Mouse (Mus musculus) forebrain, embryonic 14.5 days (tissue): ENCODE measurements around the gene Esrrg. TPM values are rescaled to one million over a fixed set of nuclear protein-coding genes. Genes with fewer than 3 reads are reported as not detected.

Source experiments
- ATAC-seq: fragments of 200-750 bp; cut with Nextera tagmentation; 2 replicates; pipeline ENCODE4 v1.8.0; 2017; ENCODE audit warnings: mild to moderate bottlenecking, moderate library complexity
- DNase-seq: peaks from one replicate; pipeline ENCODE4 v3.0.0-alpha.2; 2015; ENCODE audit warnings: low spot score
- H3K27ac ChIP-seq: fragments of 300-500 bp; sonication (generic); 2 replicates; pipeline ENCODE4 v1.5.1; 2014; ENCODE audit warnings: low read depth, mild to moderate bottlenecking, control low read depth, low read length, moderate library complexity
- H3K27me3 ChIP-seq: fragments of 300-500 bp; sonication (generic); replicated peaks from 2 replicates; pipeline ENCODE4 v1.6.1; 2014; ENCODE audit warnings: low read length, control low read depth, mixed read lengths; ENCODE audit not compliant: control insufficient read depth, insufficient read depth
- H3K36me3 ChIP-seq: fragments of 300-500 bp; sonication (generic); 2 replicates; pipeline ENCODE4 v1.6.1; 2014; ENCODE audit warnings: low read length, control low read depth; ENCODE audit not compliant: control insufficient read depth, insufficient read depth
- H3K4me1 ChIP-seq: fragments of 300-500 bp; sonication (generic); 2 replicates; pipeline ENCODE4 v1.6.1; 2014; ENCODE audit warnings: antibody characterized with exemption, low read length, control low read depth; ENCODE audit not compliant: control insufficient read depth, insufficient read depth
- H3K4me2 ChIP-seq: fragments of 300-500 bp; sonication (generic); 2 replicates; pipeline ENCODE4 v1.6.1; 2014; ENCODE audit warnings: mild to moderate bottlenecking, control low read depth, low read length
- H3K4me3 ChIP-seq: fragments of 300-500 bp; sonication (generic); 2 replicates; pipeline ENCODE4 v1.5.1; 2014; ENCODE audit warnings: low read depth, low read length, control low read depth
- H3K9ac ChIP-seq: fragments of 300-500 bp; sonication (generic); 2 replicates; pipeline ENCODE4 v1.6.1; 2014; ENCODE audit warnings: mild to moderate bottlenecking, low read length, control low read depth, moderate library complexity
- H3K9me3 ChIP-seq: fragments of 300-500 bp; sonication (generic); replicated peaks from 2 replicates; pipeline ENCODE4 v1.6.1; 2016; ENCODE audit warnings: low read length, control low read depth, mixed read lengths; ENCODE audit not compliant: control insufficient read depth
- WGBS: fragments of 180-500 bp; shearing (Covaris S2); extraction: QIAGEN DNeasy Blood & Tissue Kit; methylation state at CpG from one replicate; pipeline ENCODE4 v1.1.7; 2014; 5-methylcytosine and 5-hydroxymethylcytosine counted together
- polyA plus RNA-seq: library from polyadenylated mRNA; unstranded; fragments of >200 nt; fragmentation: Nextera tagmentation; extraction: Ambion mirVana; gene quantifications from 2 replicates; pipeline ENCODE4 v1.2.1, GENCODE M21; 2014

Gene Esrrg
- polyA plus RNA-seq, 1 experiment from 2014 or later: 9.8 TPM

DNA sequence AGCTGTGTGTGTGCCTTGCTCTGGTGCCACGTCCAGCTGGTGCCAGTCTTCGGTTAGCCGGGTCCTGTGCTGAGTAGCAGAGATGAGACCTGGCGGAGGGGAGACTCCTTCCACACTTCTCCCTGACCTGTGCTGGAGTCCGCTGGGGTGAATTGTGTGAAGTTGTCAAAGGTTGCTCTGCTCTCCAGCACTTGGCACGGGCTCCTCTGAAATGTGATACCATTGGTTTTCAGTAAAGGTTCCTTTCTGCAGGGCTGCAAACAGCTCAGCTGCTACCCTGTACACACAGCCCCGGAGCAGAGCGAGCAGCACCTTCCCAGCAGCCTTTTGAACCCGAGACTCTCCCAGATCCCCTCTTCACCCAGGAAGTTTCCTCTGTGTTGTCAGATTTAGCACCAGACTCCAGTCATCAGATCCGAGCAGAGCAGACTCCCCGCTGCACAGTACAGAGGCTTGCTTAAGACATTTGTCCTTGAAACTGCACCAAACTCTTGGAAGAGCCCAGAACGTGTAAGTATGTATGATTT, 53.6 kb downstream of the Esrrg start:
- Histone ChIP-seq H3K27me3 (no peaks in the 10 kb centered on the region), H3K4me1 (peaks cover 10% of the 10 kb centered on the region), H3K27ac (no peak overlapping the region), H3K4me3 (no peak overlapping the region), H3K36me3 (no peaks in the 10 kb centered on the region), H3K9me3 (no peaks in the 10 kb centered on the region), H3K4me2 (no peak overlapping the region), H3K9ac (0 out of 2 replicates have a peak overlapping the region, but pooled peaks have one; percentile 7)
- 45% methylated on average over 12 of the region's 12 CpGs for WGBS
- DNase-seq (no peak), ATAC-seq (no peak)

- H3K36me3 ChIP-seq: no peaks in the 10 kb centered on the region
- peak; percentile 49 for DNase-seq
- 40% methylated on average over 6 of the region's 6 CpGs for WGBS
Observed at GRCm38 (mm10) chr1:187663376-187663775, 54.8 kb downstream of the Esrrg start.

DNA sequence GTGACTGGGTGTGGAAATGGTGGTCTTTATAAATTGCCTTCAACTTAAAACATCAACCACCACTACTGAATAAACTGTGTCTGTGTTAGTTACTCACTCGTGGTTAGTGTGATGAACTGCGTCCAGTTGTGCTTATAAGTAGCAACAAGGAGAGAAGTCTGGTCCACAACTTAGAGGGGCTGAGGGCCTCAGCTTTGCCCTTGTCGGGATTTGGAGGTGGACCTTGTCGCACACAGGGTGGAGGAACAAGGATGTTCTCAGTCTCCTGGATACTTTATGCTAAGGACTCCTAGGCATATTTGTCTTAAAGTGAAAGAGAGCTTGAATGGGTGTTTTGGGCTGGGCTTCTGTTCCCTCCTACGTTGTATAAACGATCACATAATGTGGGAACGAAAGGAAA, 55.7 kb downstream of the Esrrg start:
- Histone ChIP-seq H3K27ac (no peak overlapping the region), H3K36me3 (no peaks in the 10 kb centered on the region), H3K9me3 (no peaks in the 10 kb centered on the region), H3K27me3 (no peaks in the 10 kb centered on the region), H3K4me3 (no peak overlapping the region), H3K4me2 (no peak overlapping the region), H3K4me1 (peaks cover 10% of the 10 kb centered on the region), H3K9ac (no peak overlapping the region)
- WGBS: 88% methylated on average over 7 of the region's 7 CpGs
- ATAC-seq: no peak
- no peak for DNase-seq

More at GRCm38 (mm10) chr1:187663376-187663775, 54.8 kb downstream of the Esrrg start:
- Histone ChIP-seq H3K4me3 (no peak overlapping the region), H3K4me2 (no peak overlapping the region), H3K27ac (no peak overlapping the region), H3K27me3 (no peaks in the 10 kb centered on the region), H3K9ac (no peak overlapping the region), H3K4me1 (peaks cover 10% of the 10 kb centered on the region), H3K9me3 (no peaks in the 10 kb centered on the region)
- no peak for ATAC-seq

DNA sequence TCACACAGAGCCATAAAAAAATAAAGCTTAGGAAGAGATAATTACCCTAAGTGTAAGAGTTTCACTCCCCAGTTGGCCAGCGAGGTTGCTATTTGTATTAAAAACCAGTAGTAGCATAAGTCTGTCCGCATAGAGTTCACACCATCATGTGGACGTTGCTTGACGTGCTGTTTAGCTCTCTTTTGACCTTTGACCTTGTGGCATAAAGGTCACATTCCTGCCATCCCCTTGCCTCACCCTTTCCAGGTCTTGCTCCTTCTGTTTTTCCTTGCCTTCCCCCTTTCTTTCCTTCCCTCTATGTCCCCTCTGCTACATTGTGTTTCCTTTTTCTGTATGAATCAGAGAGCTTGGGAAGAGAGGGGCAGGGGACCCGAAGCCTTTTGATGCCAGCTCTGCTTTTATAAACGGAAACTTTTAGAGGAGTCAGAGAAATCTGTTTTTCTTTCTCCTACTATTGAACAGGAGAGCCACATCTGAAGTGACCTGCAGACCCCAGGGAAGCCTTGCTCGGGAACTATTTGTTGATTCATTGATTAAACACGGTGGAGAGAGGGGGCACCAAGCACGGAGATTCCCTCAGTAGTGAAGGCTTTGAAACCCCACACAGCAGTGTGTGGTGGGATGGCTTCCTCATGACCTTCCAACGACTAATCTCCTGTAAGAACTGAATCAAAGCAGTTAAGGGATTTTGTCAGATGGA, 57.5 kb downstream of the Esrrg start:
- Histone ChIP-seq H3K9me3 (no peaks in the 10 kb centered on the region), H3K27me3 (no peaks in the 10 kb centered on the region), H3K27ac (no peak overlapping the region), H3K4me3 (no peak overlapping the region), H3K4me1 (peaks cover 10% of the 10 kb centered on the region; the same call in 1 of the 2 replicates), H3K36me3 (no peaks in the 10 kb centered on the region), H3K4me2 (no peak overlapping the region), H3K9ac (no peak overlapping the region)
- DNase-seq: no peak
- no peak for ATAC-seq
- WGBS: 59% methylated on average over 10 of the region's 10 CpGs

DNA sequence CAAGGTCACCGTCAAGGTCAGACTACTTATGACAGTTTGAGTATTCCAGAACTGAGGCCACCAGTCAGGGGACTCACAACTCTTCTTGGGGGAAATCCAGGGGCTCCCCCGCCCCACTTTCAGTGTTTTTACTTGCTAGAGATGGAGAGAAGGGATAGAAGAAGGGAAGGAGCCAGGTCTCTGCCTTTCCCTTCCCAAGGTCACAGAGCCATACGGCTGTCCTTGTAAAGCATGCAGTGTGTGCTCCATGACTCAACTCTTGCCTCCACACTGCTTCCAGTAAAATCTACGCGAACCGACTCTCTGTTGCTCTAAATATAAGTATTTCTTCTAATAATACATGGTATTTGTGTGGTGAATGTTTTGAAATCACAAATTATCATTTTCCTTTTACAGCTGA, 61.2 kb downstream of the Esrrg start:
- no peaks in the 10 kb centered on the region for H3K36me3 ChIP-seq
- H3K27me3 ChIP-seq: no peaks in the 10 kb centered on the region
- ATAC-seq (no peak), DNase-seq (no peak)
- no peak overlapping the region for H3K4me3 ChIP-seq
- WGBS: 93% methylated on average over 6 of the region's 6 CpGs
- H3K27ac ChIP-seq: no peak overlapping the region
- no peaks in the 10 kb centered on the region for H3K9me3 ChIP-seq
- no peak overlapping the region for H3K4me2 ChIP-seq
- no peaks in the 10 kb centered on the region for H3K4me1 ChIP-seq
- no peak overlapping the region for H3K9ac ChIP-seq

- H3K4me2 ChIP-seq: no peak overlapping the region
- no peak overlapping the region for H3K27ac ChIP-seq
- H3K4me1 ChIP-seq: no peaks in the 10 kb centered on the region
- no peak overlapping the region for H3K9ac ChIP-seq
- DNase-seq: peak; percentile 56
- H3K9me3 ChIP-seq: no peaks in the 10 kb centered on the region
- 0 out of 2 replicates have a peak, but pooled peaks have one; percentile 46 for ATAC-seq
- no peaks in the 10 kb centered on the region for H3K27me3 ChIP-seq
- WGBS: 15% methylated on average over 5 of the region's 5 CpGs
- H3K36me3 ChIP-seq: no peaks in the 10 kb centered on the region
- H3K4me3 ChIP-seq: no peak overlapping the region
Observed at GRCm38 (mm10) chr1:187672446-187672845, 63.9 kb downstream of the Esrrg start.

GRCm38 (mm10) chr1:187674771-187675186, 66.2 kb downstream of the Esrrg start:
- Histone ChIP-seq H3K9me3 (no peaks in the 10 kb centered on the region), H3K4me3 (no peak overlapping the region), H3K4me2 (no peak overlapping the region), H3K9ac (no peak overlapping the region), H3K4me1 (no peaks in the 10 kb centered on the region), H3K27ac (no peak overlapping the region), H3K27me3 (no peaks in the 10 kb centered on the region), H3K36me3 (no peaks in the 10 kb centered on the region)
- 76% methylated on average over 10 of the region's 10 CpGs for WGBS
- ATAC-seq: no peak
- DNase-seq: no peak

DNA sequence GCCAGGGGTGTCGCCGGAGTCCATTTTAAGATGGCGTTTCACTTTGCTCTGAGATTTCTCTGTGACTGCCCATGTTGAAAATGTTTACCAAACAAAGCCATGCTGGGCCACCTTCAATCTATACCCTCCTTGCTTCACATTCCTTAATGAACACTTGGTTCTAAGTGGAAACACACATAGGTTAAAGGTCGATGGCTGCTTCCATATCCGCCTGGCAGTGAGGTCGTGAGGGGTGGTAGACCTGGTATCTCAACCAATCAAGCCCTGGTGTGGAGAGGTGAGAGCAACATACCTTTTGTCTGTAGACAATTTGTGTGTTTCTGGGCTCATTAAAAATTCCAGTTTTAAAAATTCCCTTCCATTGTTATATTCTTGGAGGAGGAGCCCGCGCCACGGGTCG, 68.0 kb downstream of the Esrrg start:
- Histone ChIP-seq H3K4me3 (no peak overlapping the region), H3K9me3 (no peaks in the 10 kb centered on the region), H3K4me1 (no peaks in the 10 kb centered on the region), H3K27ac (no peak overlapping the region), H3K27me3 (no peaks in the 10 kb centered on the region), H3K4me2 (no peak overlapping the region), H3K36me3 (no peaks in the 10 kb centered on the region), H3K9ac (no peak overlapping the region)
- WGBS: 81% methylated on average over 10 of the region's 10 CpGs
- ATAC-seq: no peak
- DNase-seq: no peak

GRCm38 (mm10) chr1:187679246-187679645, 70.7 kb downstream of the Esrrg start:
- no peaks in the 10 kb centered on the region for H3K4me1 ChIP-seq
- H3K4me2 ChIP-seq: no peak overlapping the region
- H3K27ac ChIP-seq: no peak overlapping the region
- no peak for DNase-seq
- 73% methylated on average over 1 of the region's 1 CpGs for WGBS
- no peak overlapping the region for H3K4me3 ChIP-seq
- no peaks in the 10 kb centered on the region for H3K9me3 ChIP-seq
- no peak overlapping the region for H3K9ac ChIP-seq
- ATAC-seq: no peak
- no peaks in the 10 kb centered on the region for H3K27me3 ChIP-seq
- H3K36me3 ChIP-seq: no peaks in the 10 kb centered on the region
